Mouse (Mus musculus): ENCODE results near the gene Scamp1.

Gene Scamp1

GRCm38 (mm10) chr13:94223609-94224008 is 62.0 kb downstream of the Scamp1 start:
- DNase-seq = peak; percentile 22

DNA sequence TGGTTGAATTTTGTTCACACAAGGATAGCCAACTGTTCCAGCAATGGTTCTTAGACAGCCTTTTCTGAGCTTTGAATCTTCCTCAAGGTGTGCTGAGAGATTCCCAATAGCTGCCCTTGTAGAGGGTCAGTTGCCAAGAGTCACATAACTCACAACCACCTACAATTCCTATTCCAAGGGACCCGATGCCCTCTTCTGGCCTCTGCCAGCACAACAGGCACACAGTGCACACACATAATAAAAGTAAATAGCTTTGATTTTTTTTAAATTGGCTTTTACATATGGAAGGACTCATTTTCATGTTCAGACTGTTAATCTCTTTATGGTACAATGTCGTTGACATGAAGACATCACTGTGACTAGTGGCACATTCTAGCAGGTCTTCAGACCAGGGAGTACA is 72.9 kb downstream of the Scamp1 start:
- no peak for DNase-seq

GRCm38 (mm10) chr13:94212179-94212578 is 73.5 kb downstream of the Scamp1 start:
- DNase-seq = no peak

GRCm38 (mm10) chr13:94211236-94212119 is 74.2 kb downstream of the Scamp1 start:
- DNase-seq = no peak

DNA sequence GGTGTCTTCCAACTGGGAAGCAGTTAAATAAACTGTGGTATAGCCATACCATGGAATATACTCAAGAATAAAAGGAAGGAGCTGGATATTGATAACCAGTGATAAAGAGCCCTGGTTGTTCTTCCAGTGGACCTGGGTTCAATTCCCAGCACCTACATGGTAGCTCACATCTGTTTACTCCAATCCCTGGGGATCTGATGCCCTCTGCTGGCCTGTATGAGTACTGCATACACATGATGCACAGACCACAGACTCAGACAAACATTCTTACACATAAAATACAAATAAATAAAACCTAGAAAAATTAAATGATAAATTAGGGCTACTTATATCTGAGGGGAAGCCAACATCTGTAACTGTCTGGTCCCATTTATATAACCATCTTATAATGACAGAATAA is 76.8 kb downstream of the Scamp1 start:
- DNase-seq = no peak

DNA sequence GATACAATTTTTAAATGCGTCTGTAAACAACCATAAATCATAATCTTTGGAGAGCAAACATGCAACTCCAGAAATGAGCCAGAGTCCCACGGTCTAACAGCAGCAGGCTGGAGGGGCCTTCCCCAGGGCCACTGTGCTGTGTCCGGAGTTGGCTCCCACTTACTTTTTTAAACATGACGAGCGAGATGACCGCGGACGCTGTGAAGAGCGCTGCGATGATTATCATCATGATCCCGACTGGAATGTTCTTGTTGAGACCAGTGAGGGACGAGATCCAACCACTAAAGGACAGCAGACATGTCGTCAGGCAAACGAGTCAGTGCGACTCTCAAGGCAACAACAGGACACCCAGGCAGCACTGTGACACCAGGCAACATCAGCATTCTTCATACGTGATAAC is 77.7 kb downstream of the Scamp1 start:
- DNase-seq = no peak

DNA sequence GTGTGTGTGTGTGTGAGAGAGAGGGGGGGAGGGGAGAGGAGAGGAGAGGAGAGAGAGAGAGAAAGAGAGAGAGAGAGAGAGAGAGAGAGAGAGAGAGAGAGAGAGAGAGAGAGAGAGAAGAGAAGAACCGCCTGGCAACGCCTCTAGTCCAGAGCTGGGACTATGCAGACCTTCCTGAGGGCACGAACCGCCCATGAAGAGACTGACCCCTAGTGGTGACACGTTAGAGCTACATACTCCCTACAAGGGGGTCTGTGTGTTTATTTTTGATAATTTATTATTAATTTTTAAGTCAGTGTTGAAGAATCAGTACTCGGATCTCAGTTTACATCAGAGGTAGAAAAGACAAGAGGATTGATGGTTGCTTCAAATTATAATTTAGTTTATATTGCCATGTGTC is 80.4 kb downstream of the Scamp1 start:
- DNase-seq = peak; percentile 80

DNA sequence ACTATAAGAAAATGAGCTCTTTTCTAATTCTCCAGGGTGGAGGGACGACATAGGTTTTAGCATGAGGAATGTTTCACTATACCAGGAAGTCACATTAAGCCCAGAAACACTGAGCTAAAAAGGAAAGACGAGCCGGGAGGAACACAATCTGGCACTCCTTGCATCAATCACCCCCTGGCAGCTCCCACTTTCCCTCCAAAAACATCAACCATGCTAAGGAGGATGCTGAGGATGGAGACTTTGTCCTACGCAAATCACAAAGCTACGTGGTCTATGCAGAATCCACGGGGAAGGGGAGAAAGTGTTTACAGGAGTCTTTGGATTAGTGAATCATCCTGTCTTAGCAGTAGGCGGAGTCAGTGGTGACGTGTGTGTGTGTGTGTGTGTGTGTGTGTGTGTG is 85.8 kb downstream of the Scamp1 start:
- DNase-seq = no peak

GRCm38 (mm10) chr13:94198616-94199015 is 87.0 kb downstream of the Scamp1 start:
- DNase-seq = no peak

DNA sequence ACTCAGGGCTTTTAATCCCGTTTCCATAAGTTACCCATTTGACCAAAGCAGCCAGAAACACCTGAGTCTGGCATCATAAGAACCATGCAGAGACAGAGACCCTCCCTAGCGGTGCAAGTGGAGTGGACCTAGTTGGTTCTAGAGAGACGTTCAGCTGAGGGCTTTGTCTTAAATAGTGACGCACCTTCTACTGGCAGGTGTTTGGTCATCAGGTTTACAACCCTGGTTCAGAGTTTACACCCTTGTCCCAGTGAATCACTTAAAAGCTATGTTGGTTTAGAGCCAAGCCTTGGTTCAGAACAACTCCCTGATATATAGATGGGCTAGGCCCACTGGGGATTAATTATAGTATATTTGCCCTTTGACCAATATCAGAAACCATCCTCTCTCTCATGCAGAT is 92.4 kb downstream of the Scamp1 start:
- no peak for DNase-seq

DNA sequence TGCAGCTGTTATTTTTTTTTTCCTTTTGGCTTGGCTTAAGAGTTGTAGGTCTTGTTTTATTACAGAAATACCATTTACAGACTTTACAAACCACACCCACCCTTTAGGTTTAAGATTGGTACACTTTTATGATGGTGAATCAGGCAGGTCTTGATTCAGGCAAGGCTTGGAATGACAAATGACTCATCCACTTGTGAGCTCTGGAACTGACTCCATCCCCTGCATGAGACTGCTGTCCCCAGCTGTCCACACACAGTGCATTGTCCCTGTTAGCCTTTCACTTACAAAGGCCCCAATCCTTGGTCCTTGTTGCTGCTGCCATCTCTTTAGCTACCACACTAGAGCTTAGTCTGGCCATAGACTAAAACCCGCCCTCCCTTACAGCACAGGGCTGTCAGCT is 95.3 kb downstream of the Scamp1 start:
- no peak for DNase-seq

- no peak for DNase-seq
Observed at GRCm38 (mm10) chr13:94188200-94189086, 97.2 kb downstream of the Scamp1 start.

DNA sequence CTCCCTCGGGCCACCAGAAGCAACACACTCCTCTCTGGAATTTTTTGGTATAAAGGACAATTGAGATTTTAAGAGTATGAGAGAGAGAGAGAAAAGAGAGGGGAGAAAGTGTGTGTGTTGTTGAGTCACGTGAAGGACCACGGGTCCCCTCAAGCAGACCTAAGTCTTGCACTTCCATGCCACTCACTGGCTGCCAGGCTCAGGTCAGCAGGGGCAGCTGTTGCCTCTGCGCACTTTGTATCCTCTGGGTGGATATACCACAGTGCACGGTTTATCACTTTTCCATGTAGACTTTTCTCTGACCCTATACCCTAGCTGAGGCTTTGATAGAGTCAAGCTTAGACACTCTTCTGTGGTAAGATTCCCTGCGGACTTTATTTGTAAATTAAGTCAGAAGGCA is 100.0 kb downstream of the Scamp1 start:
- DNase-seq = no peak

DNA sequence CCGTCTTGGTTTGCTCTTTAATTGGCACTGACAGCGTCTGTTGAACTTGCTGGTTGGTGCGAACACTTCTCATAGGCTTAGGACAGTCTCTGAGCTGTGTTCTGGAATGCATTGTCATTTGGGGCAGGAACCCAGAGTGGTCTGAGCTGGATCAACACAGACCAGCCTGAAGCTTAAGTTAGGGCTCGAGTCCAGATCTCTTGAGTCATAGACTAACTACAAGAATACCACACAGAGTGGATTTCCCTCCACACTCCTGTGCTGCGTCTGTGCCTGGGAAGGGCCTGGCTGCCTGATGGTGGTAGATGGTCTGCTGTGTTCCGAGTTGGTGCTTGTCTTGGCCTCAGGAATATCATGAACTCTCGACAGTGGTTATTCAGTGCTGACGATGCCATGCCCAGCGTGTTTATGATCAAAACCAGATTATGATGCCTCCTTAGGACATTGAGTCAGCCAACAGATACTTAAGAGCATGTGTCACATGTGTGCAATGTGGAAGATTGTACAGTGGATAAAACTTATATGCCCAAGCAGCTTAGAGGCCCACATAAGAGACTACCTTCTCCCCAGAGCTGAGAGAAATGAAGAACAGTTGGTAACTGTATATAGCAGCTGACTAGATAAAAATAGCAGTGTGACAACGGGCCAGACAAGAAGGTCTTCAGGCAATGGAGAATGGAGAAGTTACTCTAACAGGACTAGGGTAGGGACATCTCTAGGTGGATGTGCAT is 100.8 kb downstream of the Scamp1 start:
- no peak for DNase-seq

DNA sequence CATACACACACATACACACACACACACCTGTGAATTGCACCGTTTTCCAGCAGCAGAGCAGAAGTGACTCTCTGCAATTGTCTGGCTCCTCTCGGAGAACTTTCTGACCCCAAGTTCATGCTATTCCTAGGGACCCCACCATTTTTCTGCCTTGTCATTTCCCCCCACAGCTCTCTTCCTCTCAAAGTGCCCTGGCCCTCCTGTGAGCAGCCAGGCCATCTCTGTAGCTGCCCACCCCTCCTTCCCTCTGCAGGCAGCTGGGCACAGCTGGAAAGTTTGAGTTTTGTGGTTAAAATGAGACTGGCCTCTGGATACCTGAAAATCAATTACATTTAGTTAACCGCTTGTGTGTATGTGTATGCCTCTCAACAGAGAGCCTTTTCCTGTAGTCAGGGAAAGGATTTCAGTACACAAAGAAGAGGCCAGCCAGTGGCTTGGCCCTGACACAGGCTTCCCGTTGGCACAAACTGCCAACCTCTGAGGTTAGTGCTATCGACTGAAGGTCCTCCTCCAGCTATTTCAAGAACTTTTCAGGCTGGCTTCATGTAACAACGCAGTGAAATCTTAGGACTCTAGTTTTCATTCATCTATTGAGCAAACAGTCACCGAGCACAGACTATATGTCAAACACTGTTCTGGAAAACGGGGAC is 102.2 kb downstream of the Scamp1 start:
- DNase-seq = no peak

- no peak for DNase-seq
Observed at GRCm38 (mm10) chr13:94182026-94182425, 103.6 kb downstream of the Scamp1 start.

- DNase-seq = no peak
Observed at GRCm38 (mm10) chr13:94180477-94181420, 104.9 kb downstream of the Scamp1 start.

DNA sequence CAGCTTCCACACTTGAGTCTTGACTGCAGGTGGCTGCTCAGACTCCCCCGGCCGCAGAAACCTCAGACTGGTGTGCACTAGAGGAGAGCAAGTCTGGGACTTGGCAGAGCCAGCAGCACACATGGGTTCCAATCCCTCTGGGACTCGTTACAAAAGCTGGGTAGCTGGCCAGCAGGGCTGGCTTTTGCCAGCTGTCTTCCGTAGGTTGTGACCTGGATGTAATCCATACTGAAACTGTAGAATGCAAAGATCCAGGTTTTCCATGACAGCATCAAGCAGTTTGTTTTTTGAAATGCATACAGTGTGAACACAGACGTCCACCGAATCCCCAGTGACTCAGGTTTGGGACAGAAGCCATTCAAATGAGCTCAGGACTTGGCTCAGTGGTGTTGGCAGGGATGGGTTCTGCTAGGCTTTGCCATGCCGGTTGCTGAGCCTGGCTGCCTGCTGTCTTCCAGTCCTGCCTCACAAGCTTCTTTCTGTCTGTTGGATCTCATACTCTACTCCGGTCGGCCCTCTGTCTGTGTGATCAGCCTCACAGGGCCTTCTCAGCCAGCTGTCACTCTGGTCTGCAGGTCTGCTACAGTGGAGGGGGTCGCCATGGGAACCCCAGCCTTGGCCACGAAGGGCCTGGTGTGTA is 107.1 kb downstream of the Scamp1 start:
- DNase-seq = no peak

- peak; percentile 57 for DNase-seq
Observed at GRCm38 (mm10) chr13:94177148-94177547, 108.5 kb downstream of the Scamp1 start.

DNA sequence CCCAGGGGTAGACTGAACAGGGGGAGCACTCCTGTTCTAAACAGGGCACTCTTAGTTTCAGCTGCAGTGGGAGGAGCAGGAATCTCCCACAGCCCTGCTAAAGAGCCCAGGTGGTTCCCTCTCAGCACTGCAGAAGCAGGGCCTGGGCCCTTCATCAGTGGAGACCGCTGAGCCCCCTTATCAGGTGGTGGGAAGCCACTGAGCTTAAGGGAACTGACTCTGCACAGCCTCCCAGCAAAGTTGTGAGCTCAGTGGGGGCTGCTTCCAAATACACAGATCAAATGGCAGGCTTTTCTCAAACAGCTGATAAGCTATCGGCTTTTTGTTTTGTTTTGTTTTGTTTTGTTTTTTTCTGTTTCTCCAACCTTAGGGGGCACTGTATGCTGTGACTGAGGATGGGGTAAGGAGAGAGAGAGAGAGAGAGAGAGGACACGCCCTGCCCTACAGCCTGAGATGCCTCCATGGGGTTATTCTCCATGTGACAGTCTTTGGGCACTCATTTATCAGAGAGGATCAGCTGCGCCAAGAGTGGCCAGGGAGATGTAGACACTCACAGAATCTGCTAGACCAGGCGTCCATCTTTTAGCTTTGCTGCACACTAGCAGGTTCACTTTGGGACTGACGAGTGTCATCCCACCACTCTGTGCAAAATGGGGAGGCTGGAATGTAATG is 110.1 kb downstream of the Scamp1 start:
- no peak for DNase-seq

All from embryo, embryonic 11 days (tissue).